Mouse (Mus musculus): ENCODE data around the gene Cuedc2. TPM values are rescaled to one million over a fixed set of nuclear protein-coding genes. Genes with fewer than 3 reads are reported as not detected.

Cuedc2 gene
- polyA plus RNA-seq, 1 experiment from 2014 or later = 300 TPM

- ATAC-seq (ENCODE audit: low FRiP score, low TSS enrichment) (no peak), DNase-seq (no peak)
- no peak overlapping the region for H3K4me3 ChIP-seq (replicated peaks; ENCODE audit: low read depth, low read length)
- H3K36me3 ChIP-seq (ENCODE audit: control insufficient read depth, insufficient read depth, low read length) = peaks cover 28% of the 10 kb centered on the region
- H3K9me3 ChIP-seq (ENCODE audit: control insufficient read depth, low read length) = no peaks in the 10 kb centered on the region
- H3K4me2 ChIP-seq (ENCODE audit: low read length) = no peak overlapping the region
- WGBS = 93% methylated on average over 3 of the region's 3 CpGs
- H3K27me3 ChIP-seq (ENCODE audit: control insufficient read depth, insufficient read depth, low read length) = no peaks in the 10 kb centered on the region
- no peak overlapping the region for H3K9ac ChIP-seq (replicated peaks; ENCODE audit: low read length)
- no peak overlapping the region for H3K27ac ChIP-seq (replicated peaks; ENCODE audit: low read depth, low read length)
- H3K4me1 ChIP-seq (ENCODE audit: control insufficient read depth, insufficient read depth, low read length) = peaks cover 18% of the 10 kb centered on the region
These were observed 6.6 kb downstream of the Cuedc2 start for GRCm38 (mm10) chr19:46331936-46332335.

GRCm38 (mm10) chr19:46331326-46331725, 7.2 kb downstream of the Cuedc2 start:
- Histone ChIP-seq H3K9ac (replicated peaks; ENCODE audit: low read length) (no peak overlapping the region), H3K27me3 (ENCODE audit: control insufficient read depth, insufficient read depth, low read length) (no peaks in the 10 kb centered on the region), H3K9me3 (ENCODE audit: control insufficient read depth, low read length) (no peaks in the 10 kb centered on the region), H3K4me3 (replicated peaks; ENCODE audit: low read depth, low read length) (no peak overlapping the region), H3K4me2 (ENCODE audit: low read length) (no peak overlapping the region), H3K27ac (replicated peaks; ENCODE audit: low read depth, low read length) (no peak overlapping the region), H3K36me3 (ENCODE audit: control insufficient read depth, insufficient read depth, low read length) (peaks cover 28% of the 10 kb centered on the region), H3K4me1 (ENCODE audit: control insufficient read depth, insufficient read depth, low read length) (peaks cover 18% of the 10 kb centered on the region)
- WGBS = 94% methylated on average over 14 of the region's 14 CpGs
- no peak for ATAC-seq (ENCODE audit: low FRiP score, low TSS enrichment)
- DNase-seq = no peak

- H3K36me3 ChIP-seq (ENCODE audit: control insufficient read depth, insufficient read depth, low read length) = peaks cover 28% of the 10 kb centered on the region
- H3K9me3 ChIP-seq (ENCODE audit: control insufficient read depth, low read length) = no peaks in the 10 kb centered on the region
- H3K4me3 ChIP-seq (replicated peaks; ENCODE audit: low read depth, low read length) = no peak overlapping the region
- H3K27ac ChIP-seq (replicated peaks; ENCODE audit: low read depth, low read length) = no peak overlapping the region
- 93% methylated on average over 12 of the region's 12 CpGs for WGBS
- DNase-seq (no peak), ATAC-seq (ENCODE audit: low FRiP score, low TSS enrichment) (no peak)
- no peak overlapping the region for H3K9ac ChIP-seq (replicated peaks; ENCODE audit: low read length)
- H3K27me3 ChIP-seq (ENCODE audit: control insufficient read depth, insufficient read depth, low read length) = no peaks in the 10 kb centered on the region
- H3K4me1 ChIP-seq (ENCODE audit: control insufficient read depth, insufficient read depth, low read length) = peaks cover 18% of the 10 kb centered on the region
- H3K4me2 ChIP-seq (ENCODE audit: low read length) = no peak overlapping the region; the same call in 1 of the 2 replicates
These were observed 7.8 kb downstream of the Cuedc2 start for GRCm38 (mm10) chr19:46330696-46331095.

- Histone ChIP-seq H3K9ac (replicated peaks; ENCODE audit: low read length) (no peak overlapping the region), H3K27ac (replicated peaks; ENCODE audit: low read depth, low read length) (no peak overlapping the region), H3K4me3 (replicated peaks; ENCODE audit: low read depth, low read length) (peak overlapping the region; percentile 67; the same call in 1 of the 2 replicates), H3K27me3 (ENCODE audit: control insufficient read depth, insufficient read depth, low read length) (no peaks in the 10 kb centered on the region), H3K9me3 (ENCODE audit: control insufficient read depth, low read length) (no peaks in the 10 kb centered on the region), H3K4me1 (ENCODE audit: control insufficient read depth, insufficient read depth, low read length) (peaks cover 22% of the 10 kb centered on the region), H3K36me3 (ENCODE audit: control insufficient read depth, insufficient read depth, low read length) (peaks cover 28% of the 10 kb centered on the region), H3K4me2 (ENCODE audit: low read length) (peak overlapping the region; percentile 99)
- ATAC-seq (ENCODE audit: low FRiP score, low TSS enrichment) = no peak
- 5% methylated on average over 16 of the region's 16 CpGs for WGBS
- peak; percentile 86 for DNase-seq
These were observed 8.6 kb downstream of the Cuedc2 start for GRCm38 (mm10) chr19:46329951-46330350.

- WGBS = 2% methylated on average over 54 of the region's 54 CpGs
- peak overlapping the region; percentile 61 for H3K9ac ChIP-seq (replicated peaks; ENCODE audit: low read length)
- ATAC-seq (ENCODE audit: low FRiP score, low TSS enrichment) (no peak; the same call in 1 of the 2 replicates), DNase-seq (no peak)
- no peaks in the 10 kb centered on the region for H3K27me3 ChIP-seq (ENCODE audit: control insufficient read depth, insufficient read depth, low read length)
- peak overlapping the region; percentile 99 for H3K4me2 ChIP-seq (ENCODE audit: low read length)
- H3K4me1 ChIP-seq (ENCODE audit: control insufficient read depth, insufficient read depth, low read length) = peaks cover 25% of the 10 kb centered on the region
- no peaks in the 10 kb centered on the region for H3K9me3 ChIP-seq (ENCODE audit: control insufficient read depth, low read length)
- H3K27ac ChIP-seq (replicated peaks; ENCODE audit: low read depth, low read length) = peak overlapping the region; percentile 97
- H3K4me3 ChIP-seq (replicated peaks; ENCODE audit: low read depth, low read length) = peak overlapping the region; percentile 67
- peaks cover 28% of the 10 kb centered on the region for H3K36me3 ChIP-seq (ENCODE audit: control insufficient read depth, insufficient read depth, low read length)
These were observed 9.4 kb downstream of the Cuedc2 start for GRCm38 (mm10) chr19:46329031-46329641.

- H3K9ac ChIP-seq (replicated peaks; ENCODE audit: low read length) = peak within 1 kb of the TSS; percentile 61
- no peaks in the 10 kb centered on the region for H3K27me3 ChIP-seq (ENCODE audit: control insufficient read depth, insufficient read depth, low read length)
- H3K9me3 ChIP-seq (ENCODE audit: control insufficient read depth, low read length) = no peaks in the 10 kb centered on the region
- DNase-seq = peak; percentile 98
- H3K27ac ChIP-seq (replicated peaks; ENCODE audit: low read depth, low read length) = peak within 1 kb of the TSS; percentile 97
- H3K36me3 ChIP-seq (ENCODE audit: control insufficient read depth, insufficient read depth, low read length) = peaks cover 28% of the 10 kb centered on the region
- peaks cover 28% of the 10 kb centered on the region for H3K4me1 ChIP-seq (ENCODE audit: control insufficient read depth, insufficient read depth, low read length)
- under 1% methylated on average over 81 of the region's 81 CpGs for WGBS
- peak within 1 kb of the TSS; percentile 99 for H3K4me2 ChIP-seq (ENCODE audit: low read length)
- peak; percentile 86 for ATAC-seq (ENCODE audit: low FRiP score, low TSS enrichment)
- peak within 1 kb of the TSS; percentile 67 for H3K4me3 ChIP-seq (replicated peaks; ENCODE audit: low read depth, low read length)
These were observed 10.1 kb downstream of the Cuedc2 start, which contains the start of gene Fbxl15 for GRCm38 (mm10) chr19:46328081-46329030. Fbxl15 (plus strand) TSS chr19:46328184.

- WGBS = 29% methylated on average over 14 of the region's 14 CpGs
- ATAC-seq (ENCODE audit: low FRiP score, low TSS enrichment) = no peak
- Histone ChIP-seq H3K27me3 (ENCODE audit: control insufficient read depth, insufficient read depth, low read length) (no peaks in the 10 kb centered on the region), H3K9ac (replicated peaks; ENCODE audit: low read length) (peak overlapping the region; percentile 61), H3K27ac (replicated peaks; ENCODE audit: low read depth, low read length) (peak overlapping the region; percentile 97), H3K4me2 (ENCODE audit: low read length) (peak overlapping the region; percentile 99), H3K4me1 (ENCODE audit: control insufficient read depth, insufficient read depth, low read length) (peaks cover 32% of the 10 kb centered on the region), H3K4me3 (replicated peaks; ENCODE audit: low read depth, low read length) (peak overlapping the region; percentile 67), H3K9me3 (ENCODE audit: control insufficient read depth, low read length) (no peaks in the 10 kb centered on the region), H3K36me3 (ENCODE audit: control insufficient read depth, insufficient read depth, low read length) (peaks cover 31% of the 10 kb centered on the region)
- DNase-seq = no peak
These were observed 10.9 kb downstream of the Cuedc2 start for GRCm38 (mm10) chr19:46327531-46328064.

GRCm38 (mm10) chr19:46326756-46327305, 11.7 kb downstream of the Cuedc2 start, which contains the start of gene Psd:
Psd (minus strand) TSS chr19:46327156.
- peak within 1 kb of the TSS; percentile 61 for H3K9ac ChIP-seq (replicated peaks; ENCODE audit: low read length)
- peak within 1 kb of the TSS; percentile 67 for H3K4me3 ChIP-seq (replicated peaks; ENCODE audit: low read depth, low read length)
- no peaks in the 10 kb centered on the region for H3K9me3 ChIP-seq (ENCODE audit: control insufficient read depth, low read length)
- peak within 1 kb of the TSS; percentile 99 for H3K4me2 ChIP-seq (ENCODE audit: low read length)
- DNase-seq (peak; percentile 90), ATAC-seq (ENCODE audit: low FRiP score, low TSS enrichment) (no peak)
- H3K27ac ChIP-seq (replicated peaks; ENCODE audit: low read depth, low read length) = peak within 1 kb of the TSS; percentile 97
- peaks cover 40% of the 10 kb centered on the region for H3K4me1 ChIP-seq (ENCODE audit: control insufficient read depth, insufficient read depth, low read length)
- no peaks in the 10 kb centered on the region for H3K27me3 ChIP-seq (ENCODE audit: control insufficient read depth, insufficient read depth, low read length)
- H3K36me3 ChIP-seq (ENCODE audit: control insufficient read depth, insufficient read depth, low read length) = peaks cover 23% of the 10 kb centered on the region
- 1% methylated on average over 35 of the region's 35 CpGs for WGBS
